Mouse (Mus musculus) fibroblast of lung, adult 2 months (primary cell): ENCODE data around the gene Wdr91.

ENCODE experiments used
- DNase-seq: peaks from one replicate; pipeline ENCODE4 v3.0.0-alpha.2; 2011; ENCODE audit warnings: low read depth

The Wdr91 gene

GRCm38 (mm10) chr6:34862381-34862780 is 48.3 kb downstream of the Wdr91 start:
- DNase-seq, result no peak

- DNase-seq, result no peak
Observed at GRCm38 (mm10) chr6:34861546-34862053, 49.1 kb downstream of the Wdr91 start.

GRCm38 (mm10) chr6:34832352-34832751 is 78.3 kb downstream of the Wdr91 start:
- no peak for DNase-seq
